Mouse (Mus musculus): ENCODE data around the gene Rps27l. TPM values are rescaled to one million over a fixed set of nuclear protein-coding genes. Genes with fewer than 3 reads are reported as not detected.
A peak's percentile ranks its signal among the peaks of the same experiment; 100 is the strongest.

The Rps27l gene
- polyA plus RNA-seq, 1 experiment from 2014 or later, result 703 TPM

GRCm38 (mm10) chr9:66927696-66928402, 18.0 kb upstream of the Rps27l start:
- Histone ChIP-seq H3K4me1 (ENCODE audit: control insufficient read depth, insufficient read depth, low read length) (no peaks in the 10 kb centered on the region), H3K4me2 (ENCODE audit: low read depth, low read length) (no peak overlapping the region), H3K27me3 (ENCODE audit: control insufficient read depth, insufficient read depth, low read length) (no peaks in the 10 kb centered on the region), H3K9ac (replicated peaks; ENCODE audit: low read length) (no peak overlapping the region), H3K4me3 (ENCODE audit: low read depth, low read length) (no peak overlapping the region), H3K27ac (replicated peaks; ENCODE audit: low read depth, low read length) (no peak overlapping the region), H3K36me3 (replicated peaks; ENCODE audit: control insufficient read depth, insufficient read depth, low read depth, low read length) (no peaks in the 10 kb centered on the region), H3K9me3 (replicated peaks; ENCODE audit: control insufficient read depth, low read length) (no peaks in the 10 kb centered on the region)
- whole genome bisulfite sequencing, result 86% methylated on average over 8 of the region's 8 CpGs
- ATAC-seq (replicated peaks; ENCODE audit: insufficient number of reproducible peaks, low FRiP score, low TSS enrichment, low read depth) (no peak), DNase-seq (ENCODE audit: low spot score) (no peak)

- Histone ChIP-seq H3K27me3 (ENCODE audit: control insufficient read depth, insufficient read depth, low read length) (no peaks in the 10 kb centered on the region), H3K4me3 (ENCODE audit: low read depth, low read length) (no peak overlapping the region), H3K36me3 (replicated peaks; ENCODE audit: control insufficient read depth, insufficient read depth, low read depth, low read length) (no peaks in the 10 kb centered on the region), H3K4me2 (ENCODE audit: low read depth, low read length) (no peak overlapping the region), H3K27ac (replicated peaks; ENCODE audit: low read depth, low read length) (no peak overlapping the region), H3K4me1 (ENCODE audit: control insufficient read depth, insufficient read depth, low read length) (no peaks in the 10 kb centered on the region), H3K9me3 (replicated peaks; ENCODE audit: control insufficient read depth, low read length) (no peaks in the 10 kb centered on the region), H3K9ac (replicated peaks; ENCODE audit: low read length) (no peak overlapping the region)
- no peak for DNase-seq (ENCODE audit: low spot score)
- ATAC-seq (replicated peaks; ENCODE audit: insufficient number of reproducible peaks, low FRiP score, low TSS enrichment, low read depth), result no peak
- 65% methylated on average over 7 of the region's 7 CpGs for WGBS
Observed at GRCm38 (mm10) chr9:66930351-66930750, 15.5 kb upstream of the Rps27l start.

DNA sequence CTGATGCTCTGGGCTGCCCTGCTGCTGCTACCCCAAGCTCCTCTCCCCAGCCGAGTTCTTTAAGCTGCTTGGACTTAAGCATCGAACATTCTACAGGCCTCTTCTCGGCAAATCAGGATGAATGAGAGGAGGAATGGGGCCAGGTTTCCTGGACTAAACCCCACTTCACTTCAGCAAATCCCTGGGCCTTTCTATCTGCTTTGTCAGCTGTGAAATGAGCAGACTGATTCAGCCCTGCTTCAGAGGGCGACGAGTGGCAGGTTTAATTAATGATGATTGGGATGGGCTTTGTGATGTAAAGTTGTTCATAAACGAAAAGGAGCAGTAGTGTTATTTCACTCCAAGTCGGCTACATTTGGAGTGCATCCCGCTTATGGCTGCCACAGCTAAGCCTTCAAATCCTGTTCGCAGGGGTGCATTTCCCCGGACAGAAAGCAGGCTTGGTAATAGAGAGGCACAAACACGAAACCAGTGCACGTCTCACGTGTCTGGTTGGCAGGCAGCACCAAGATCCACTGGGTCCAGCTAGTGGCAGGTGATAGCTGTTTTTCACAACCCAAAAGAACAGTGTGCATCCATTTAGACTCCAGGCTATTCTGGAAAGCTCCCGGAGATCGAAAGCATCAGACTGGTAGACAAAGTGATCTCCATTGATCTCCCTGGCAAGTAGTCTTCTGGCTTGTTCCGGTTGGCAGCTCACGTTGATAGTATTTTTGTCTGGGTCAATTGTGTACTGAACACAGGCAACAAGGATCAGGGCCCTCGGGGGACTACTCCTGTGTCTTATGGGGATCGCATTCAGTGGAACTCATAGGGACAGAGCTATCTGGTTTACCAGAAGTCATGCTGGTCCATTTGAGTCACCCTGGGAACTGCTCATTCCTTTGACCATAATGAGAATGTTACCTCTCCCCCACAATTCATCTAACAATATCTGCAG, 11.7 kb upstream of the Rps27l start:
- Histone ChIP-seq H3K27ac (replicated peaks; ENCODE audit: low read depth, low read length) (no peak overlapping the region), H3K27me3 (ENCODE audit: control insufficient read depth, insufficient read depth, low read length) (no peaks in the 10 kb centered on the region), H3K36me3 (replicated peaks; ENCODE audit: control insufficient read depth, insufficient read depth, low read depth, low read length) (no peaks in the 10 kb centered on the region), H3K9me3 (replicated peaks; ENCODE audit: control insufficient read depth, low read length) (no peaks in the 10 kb centered on the region), H3K4me3 (ENCODE audit: low read depth, low read length) (no peak overlapping the region), H3K9ac (replicated peaks; ENCODE audit: low read length) (no peak overlapping the region), H3K4me1 (ENCODE audit: control insufficient read depth, insufficient read depth, low read length) (no peaks in the 10 kb centered on the region), H3K4me2 (ENCODE audit: low read depth, low read length) (no peak overlapping the region)
- 64% methylated on average over 19 of the region's 19 CpGs for whole genome bisulfite sequencing
- DNase-seq (ENCODE audit: low spot score) (peak; percentile 10), ATAC-seq (replicated peaks; ENCODE audit: insufficient number of reproducible peaks, low FRiP score, low TSS enrichment, low read depth) (no peak)

DNA sequence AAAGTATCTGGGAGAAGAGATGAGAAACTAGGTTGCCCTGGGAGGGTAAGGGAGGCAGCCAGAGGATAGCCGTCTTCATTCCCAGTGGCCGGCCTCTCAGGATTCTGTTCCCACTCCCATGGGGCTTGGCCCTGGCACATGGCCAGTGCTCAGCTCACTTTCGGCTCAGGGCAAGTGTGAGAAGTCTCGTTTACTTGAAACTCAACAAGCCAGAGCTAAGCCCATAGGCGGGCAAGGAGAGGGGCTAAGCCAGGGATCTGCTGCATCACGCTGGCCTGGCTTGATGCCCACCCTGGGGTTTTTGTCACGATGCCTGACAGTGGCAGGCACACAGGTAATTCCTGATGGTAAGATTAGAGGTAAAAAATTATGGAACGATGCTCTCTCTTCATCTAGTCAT, 8.4 kb upstream of the Rps27l start:
- H3K9me3 ChIP-seq (replicated peaks; ENCODE audit: control insufficient read depth, low read length), result no peaks in the 10 kb centered on the region
- H3K27me3 ChIP-seq (ENCODE audit: control insufficient read depth, insufficient read depth, low read length), result no peaks in the 10 kb centered on the region
- H3K9ac ChIP-seq (replicated peaks; ENCODE audit: low read length), result no peak overlapping the region
- no peak overlapping the region for H3K4me2 ChIP-seq (ENCODE audit: low read depth, low read length)
- H3K4me1 ChIP-seq (ENCODE audit: control insufficient read depth, insufficient read depth, low read length), result no peaks in the 10 kb centered on the region
- no peak for DNase-seq (ENCODE audit: low spot score)
- no peak overlapping the region for H3K4me3 ChIP-seq (ENCODE audit: low read depth, low read length)
- WGBS, result 83% methylated on average over 8 of the region's 8 CpGs
- no peaks in the 10 kb centered on the region for H3K36me3 ChIP-seq (replicated peaks; ENCODE audit: control insufficient read depth, insufficient read depth, low read depth, low read length)
- no peak overlapping the region for H3K27ac ChIP-seq (replicated peaks; ENCODE audit: low read depth, low read length)
- ATAC-seq (replicated peaks; ENCODE audit: insufficient number of reproducible peaks, low FRiP score, low TSS enrichment, low read depth), result no peak

- peak; percentile 88 for DNase-seq (ENCODE audit: low spot score)
- H3K27ac ChIP-seq (replicated peaks; ENCODE audit: low read depth, low read length), result no peak overlapping the region
- H3K9me3 ChIP-seq (replicated peaks; ENCODE audit: control insufficient read depth, low read length), result no peaks in the 10 kb centered on the region
- H3K4me1 ChIP-seq (ENCODE audit: control insufficient read depth, insufficient read depth, low read length), result no peaks in the 10 kb centered on the region
- H3K9ac ChIP-seq (replicated peaks; ENCODE audit: low read length), result no peak overlapping the region
- WGBS, result 6% methylated on average over 4 of the region's 4 CpGs
- no peak overlapping the region for H3K4me2 ChIP-seq (ENCODE audit: low read depth, low read length)
- no peak overlapping the region for H3K4me3 ChIP-seq (ENCODE audit: low read depth, low read length)
- H3K27me3 ChIP-seq (ENCODE audit: control insufficient read depth, insufficient read depth, low read length), result no peaks in the 10 kb centered on the region
- no peak for ATAC-seq (replicated peaks; ENCODE audit: insufficient number of reproducible peaks, low FRiP score, low TSS enrichment, low read depth)
- H3K36me3 ChIP-seq (replicated peaks; ENCODE audit: control insufficient read depth, insufficient read depth, low read depth, low read length), result no peaks in the 10 kb centered on the region
Observed at GRCm38 (mm10) chr9:66938836-66939235, 7.0 kb upstream of the Rps27l start.

DNA sequence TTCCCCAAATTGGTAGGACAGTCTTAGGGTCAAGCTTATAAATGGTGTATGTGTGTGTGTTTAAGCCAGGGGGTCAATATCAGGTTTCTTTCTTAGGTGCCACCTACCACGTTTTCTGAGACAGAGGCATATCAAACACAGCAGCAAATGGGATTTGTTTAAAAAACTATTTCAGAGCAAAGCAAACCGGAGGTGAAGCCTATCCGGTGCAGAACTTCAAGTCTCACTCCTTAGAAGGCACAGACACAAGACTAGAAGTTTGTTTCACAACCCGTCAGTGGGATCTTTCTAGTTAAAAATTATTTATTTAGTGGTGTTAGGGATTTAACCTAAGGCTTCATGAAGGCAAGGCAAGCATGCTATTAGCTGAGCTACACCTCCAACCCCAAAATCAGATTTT, 725 bp upstream of the Rps27l start:
- Histone ChIP-seq H3K36me3 (replicated peaks; ENCODE audit: control insufficient read depth, insufficient read depth, low read depth, low read length) (peaks cover 4% of the 10 kb centered on the region; the same call in 1 of the 2 replicates), H3K4me2 (ENCODE audit: low read depth, low read length) (peak overlapping the region; percentile 83), H3K27ac (replicated peaks; ENCODE audit: low read depth, low read length) (peak overlapping the region; percentile 63), H3K9me3 (replicated peaks; ENCODE audit: control insufficient read depth, low read length) (no peaks in the 10 kb centered on the region), H3K4me1 (ENCODE audit: control insufficient read depth, insufficient read depth, low read length) (no peaks in the 10 kb centered on the region), H3K9ac (replicated peaks; ENCODE audit: low read length) (peak overlapping the region; percentile 90), H3K4me3 (ENCODE audit: low read depth, low read length) (peak overlapping the region; percentile 93), H3K27me3 (ENCODE audit: control insufficient read depth, insufficient read depth, low read length) (no peaks in the 10 kb centered on the region)
- DNase-seq (ENCODE audit: low spot score) (no peak), ATAC-seq (replicated peaks; ENCODE audit: insufficient number of reproducible peaks, low FRiP score, low TSS enrichment, low read depth) (no peak)
- WGBS, result 20% methylated on average over 4 of the region's 4 CpGs

GRCm38 (mm10) chr9:66948536-66948935, 2.6 kb downstream of the Rps27l start:
- no peak overlapping the region for H3K4me3 ChIP-seq (ENCODE audit: low read depth, low read length)
- no peaks in the 10 kb centered on the region for H3K27me3 ChIP-seq (ENCODE audit: control insufficient read depth, insufficient read depth, low read length)
- H3K27ac ChIP-seq (replicated peaks; ENCODE audit: low read depth, low read length), result no peak overlapping the region
- no peak overlapping the region for H3K9ac ChIP-seq (replicated peaks; ENCODE audit: low read length)
- no peak overlapping the region for H3K4me2 ChIP-seq (ENCODE audit: low read depth, low read length)
- no peaks in the 10 kb centered on the region for H3K4me1 ChIP-seq (ENCODE audit: control insufficient read depth, insufficient read depth, low read length)
- no peaks in the 10 kb centered on the region for H3K9me3 ChIP-seq (replicated peaks; ENCODE audit: control insufficient read depth, low read length)
- WGBS, result 96% methylated on average over 2 of the region's 2 CpGs
- ATAC-seq (replicated peaks; ENCODE audit: insufficient number of reproducible peaks, low FRiP score, low TSS enrichment, low read depth) (no peak), DNase-seq (ENCODE audit: low spot score) (no peak)
- H3K36me3 ChIP-seq (replicated peaks; ENCODE audit: control insufficient read depth, insufficient read depth, low read depth, low read length), result peaks cover 4% of the 10 kb centered on the region; the same call in 1 of the 2 replicates

DNA sequence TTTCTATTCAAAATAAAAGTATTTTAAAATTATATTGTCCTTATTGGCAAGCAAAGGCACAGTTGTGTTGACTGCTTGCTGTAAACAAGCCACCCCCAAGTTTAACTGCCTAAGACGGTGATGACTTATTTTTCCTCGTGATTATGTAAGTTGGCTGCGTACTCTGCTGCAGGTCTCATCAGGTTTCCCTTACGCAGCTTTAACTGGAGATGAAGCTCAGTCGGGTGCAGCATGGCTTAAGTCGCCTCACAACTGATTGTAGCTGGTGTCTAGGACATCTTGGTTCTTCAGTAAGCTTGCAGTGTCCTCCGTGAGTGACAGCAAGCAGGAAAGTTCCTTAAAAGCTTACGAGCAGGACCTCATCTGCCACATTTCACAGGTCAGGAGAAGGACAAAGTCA, 6.4 kb downstream of the Rps27l start:
- ATAC-seq (replicated peaks; ENCODE audit: insufficient number of reproducible peaks, low FRiP score, low TSS enrichment, low read depth), result no peak
- Histone ChIP-seq H3K9ac (replicated peaks; ENCODE audit: low read length) (no peak overlapping the region), H3K9me3 (replicated peaks; ENCODE audit: control insufficient read depth, low read length) (no peaks in the 10 kb centered on the region)

More for the DNA sequence above, 6.4 kb downstream of the Rps27l start:
- H3K27ac ChIP-seq (replicated peaks; ENCODE audit: low read depth, low read length), result no peak overlapping the region
- no peak overlapping the region for H3K4me3 ChIP-seq (ENCODE audit: low read depth, low read length)
- no peaks in the 10 kb centered on the region for H3K4me1 ChIP-seq (ENCODE audit: control insufficient read depth, insufficient read depth, low read length)
- no peak for DNase-seq (ENCODE audit: low spot score)
- no peak overlapping the region for H3K4me2 ChIP-seq (ENCODE audit: low read depth, low read length)
- H3K36me3 ChIP-seq (replicated peaks; ENCODE audit: control insufficient read depth, insufficient read depth, low read depth, low read length), result peaks cover 4% of the 10 kb centered on the region; the same call in 1 of the 2 replicates
- no peaks in the 10 kb centered on the region for H3K27me3 ChIP-seq (ENCODE audit: control insufficient read depth, insufficient read depth, low read length)
- WGBS, result 78% methylated on average over 8 of the region's 8 CpGs

Measured in embryonic facial prominence, embryonic 11.5 days (tissue).